Mouse (Mus musculus) A20 (cell line): ENCODE data around the gene Kif20b.

Experiments
- DNase-seq: peaks from one replicate; pipeline ENCODE4 v3.0.0-alpha.2; 2011; ENCODE audit warnings: low read depth, low spot score

Kif20b gene

GRCm38 (mm10) chr19:34920066-34920465, 2.1 kb upstream of the Kif20b start:
- no peak for DNase-seq

GRCm38 (mm10) chr19:34920531-34920930, 1.6 kb upstream of the Kif20b start:
- no peak for DNase-seq

DNA sequence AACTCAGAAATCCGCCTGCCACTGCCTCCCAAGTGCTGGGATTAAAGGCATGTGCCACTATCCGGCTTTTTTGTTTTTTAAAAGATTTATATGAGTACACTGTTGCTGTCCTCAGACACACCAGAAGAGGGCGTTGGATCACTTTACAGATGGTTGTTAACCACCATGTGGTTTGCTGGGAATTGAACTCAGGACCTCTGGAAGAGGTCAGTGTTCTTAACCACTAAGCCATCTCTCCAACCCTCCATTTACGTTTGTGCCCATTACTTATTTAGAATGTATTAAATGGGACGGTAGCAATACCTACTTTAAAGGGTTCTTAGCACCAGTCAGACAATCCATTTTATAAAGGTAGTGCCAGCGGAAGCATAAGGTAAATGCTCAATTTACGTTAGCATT, 909 bp upstream of the Kif20b start:
- peak; percentile 80 for DNase-seq

DNA sequence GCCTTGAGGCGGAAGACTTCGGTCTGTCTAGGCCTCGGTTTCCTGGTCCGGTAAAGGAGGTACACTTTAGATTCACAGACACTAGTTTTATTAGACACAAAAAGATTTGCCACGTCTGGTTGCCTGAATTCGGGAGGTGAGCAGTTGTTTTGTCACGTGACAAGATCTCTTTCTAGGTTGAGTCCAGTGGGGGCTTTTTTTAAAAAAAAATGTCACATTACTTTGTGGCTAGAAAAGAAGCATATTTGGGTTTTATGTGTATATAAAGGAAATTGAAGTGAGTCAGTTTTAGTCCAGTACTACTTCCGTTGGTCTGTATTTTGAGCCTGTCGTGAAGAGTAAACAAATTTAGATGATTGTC, 422 bp downstream of the Kif20b start:
- DNase-seq: no peak

DNA sequence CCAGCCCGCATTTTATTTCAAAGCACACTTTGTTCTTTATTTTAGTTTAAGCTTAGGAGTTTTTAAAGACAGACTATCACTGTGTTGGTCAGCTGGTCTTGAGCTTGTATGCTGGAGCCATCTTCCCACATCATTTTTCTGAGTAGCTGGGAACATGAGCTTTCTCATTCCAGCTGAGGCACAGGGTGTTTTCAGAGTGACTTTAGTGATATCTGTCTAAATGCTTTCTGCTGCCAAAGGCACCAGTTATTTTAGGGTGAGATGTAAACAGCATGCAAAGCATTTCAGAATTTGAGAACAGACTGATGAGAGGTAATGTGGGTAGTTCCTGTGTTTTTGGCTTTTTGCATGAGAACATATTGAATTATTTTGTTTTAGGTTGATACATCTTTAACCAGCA, 25.0 kb downstream of the Kif20b start:
- DNase-seq: no peak

- no peak for DNase-seq
Measured at GRCm38 (mm10) chr19:34953842-34954541, 31.8 kb downstream of the Kif20b start.

GRCm38 (mm10) chr19:34959369-34959768, 37.2 kb downstream of the Kif20b start:
- DNase-seq: no peak

DNA sequence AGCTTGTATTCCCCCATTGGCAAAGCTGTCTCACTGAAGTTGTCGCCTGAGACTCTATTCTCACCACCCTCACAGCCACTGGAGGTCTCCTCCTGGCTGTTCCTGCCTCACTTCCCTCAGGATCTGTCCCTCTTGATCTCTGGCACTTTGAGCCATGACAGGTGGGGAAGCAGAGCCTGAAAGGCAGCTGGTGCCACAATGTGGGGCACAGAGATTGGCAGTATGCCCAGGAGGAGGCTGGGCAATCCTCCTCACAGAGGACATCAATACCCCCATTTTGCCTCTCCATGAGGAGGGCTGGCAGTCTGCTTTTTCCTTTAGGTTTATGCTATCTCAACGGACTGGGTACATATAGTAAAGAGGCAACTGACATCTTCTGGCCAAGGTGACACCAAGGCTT, 62.6 kb downstream of the Kif20b start:
- no peak for DNase-seq

- DNase-seq: no peak
Measured at GRCm38 (mm10) chr19:34990443-34990842, 68.3 kb downstream of the Kif20b start.

DNA sequence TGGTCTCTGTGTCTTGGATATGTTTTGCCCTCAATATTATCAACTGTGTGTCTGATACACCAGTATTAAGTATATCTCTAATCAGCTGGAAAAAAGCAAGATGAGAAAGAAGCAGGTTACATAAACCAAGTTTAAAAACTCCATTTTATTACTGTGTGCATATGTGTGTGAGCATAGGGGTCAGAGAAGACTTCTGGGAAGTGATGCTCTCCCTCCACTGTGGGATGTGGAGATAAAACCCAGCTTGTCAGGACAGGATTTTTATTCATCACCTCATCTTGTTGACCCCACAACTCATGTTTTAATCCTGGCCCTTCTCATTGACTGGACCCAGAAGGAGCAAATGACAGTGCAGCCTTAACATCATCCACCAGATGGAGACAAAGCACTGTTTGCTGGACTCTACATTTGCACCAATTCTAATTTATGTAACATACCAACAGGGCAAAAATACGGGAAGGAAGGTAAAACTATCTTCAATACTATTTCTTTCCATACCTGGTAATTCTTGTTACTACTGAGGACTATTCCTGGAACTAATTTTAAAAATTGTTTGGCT, 70.9 kb downstream of the Kif20b start:
- DNase-seq: peak; percentile 72

GRCm38 (mm10) chr19:35015058-35015457, 92.9 kb downstream of the Kif20b start:
- no peak for DNase-seq

GRCm38 (mm10) chr19:35017474-35018208, 95.5 kb downstream of the Kif20b start:
- no peak for DNase-seq

- DNase-seq: no peak
Measured at GRCm38 (mm10) chr19:35018209-35018581, 96.0 kb downstream of the Kif20b start.
